In genomic region chr17:12094016-12094415, GRCm38 (mm10) we compare ENCODE assay signal across 23 mouse cellular contexts. TPM values are rescaled to one million over a fixed set of nuclear protein-coding genes. Genes with fewer than 3 reads are reported as not detected.
A peak's percentile ranks its signal among the peaks of the same experiment; 100 is the strongest.
DNase-seq lines count a peak whose midpoint lies in the region; ATAC-seq and TF ChIP-seq lines count a peak whose summit lies in the region.
"Had no signal": no experiment of that assay in that cellular context is flagged by ENCODE, and none has a peak within 500 bp of the region (broad histone marks: within the 10 kb centered on the region; RNA-seq: fewer than 3 reads in every experiment).

No protein-coding gene starts in this region.

- TF ChIP-seq POLR2A in embryonic fibroblast, embryonic 13.5 days (IDR thresholded peaks at IDR 0.05; ENCODE audit: low read depth, low read length), result no peak

- 100% methylated on average over 1 of the region's 1 CpGs for WGBS in lung, postnatal 0 days
- WGBS in forebrain, embryonic 11.5 days, result 96% methylated on average over 1 of the region's 1 CpGs

- no peak for ATAC-seq in lung, postnatal 0 days
- no peak; the same call in 1 of the 2 replicates for ATAC-seq in granulocyte monocyte progenitor cell, adult 5-6 weeks (replicated peaks; ENCODE audit: poor library complexity, severe bottlenecking)
- ATAC-seq in forebrain, embryonic 11.5 days (replicated peaks; ENCODE audit: low FRiP score), result no peak
- ATAC-seq: CD4-positive, CD25-positive, alpha-beta regulatory T cell, adult 4 months; forebrain, embryonic 15.5 days; inflammation-experienced regulatory T-cells, adult 6 months; intestine, embryonic 16.5 days; Patski had no signal

- no peak for TF ChIP-seq EP300 in lung, postnatal 0 days (IDR thresholded peaks at IDR 0.05)

- no peaks in the 10 kb centered on the region for H3K36me3 ChIP-seq in lung, postnatal 0 days (ENCODE audit: insufficient read depth, low read length)
- no peaks in the 10 kb centered on the region for H3K36me3 ChIP-seq in splenic B cell, adult 2 months (ENCODE audit: control insufficient read depth, insufficient read depth, low read length, poor library complexity, severe bottlenecking)
- H3K36me3 ChIP-seq in forebrain, embryonic 11.5 days (ENCODE audit: control insufficient read depth, insufficient read depth, low read length), result no peaks in the 10 kb centered on the region
- H3K36me3 ChIP-seq: forebrain, embryonic 12.5 days; forebrain, embryonic 15.5 days; heart, embryonic 10.5 days; heart, embryonic 13.5 days had no signal

- no peaks in the 10 kb centered on the region for H3K27me3 ChIP-seq in lung, postnatal 0 days (replicated peaks; ENCODE audit: insufficient read depth, low read length)
- no peaks in the 10 kb centered on the region for H3K27me3 ChIP-seq in splenic B cell, adult 2 months (ENCODE audit: control insufficient read depth, insufficient read depth, low read length, poor library complexity, severe bottlenecking)
- H3K27me3 ChIP-seq in forebrain, embryonic 11.5 days (ENCODE audit: control insufficient read depth, insufficient read depth, low read length), result no peaks in the 10 kb centered on the region
- H3K27me3 ChIP-seq: forebrain, embryonic 12.5 days; forebrain, embryonic 15.5 days; Patski had no signal

- H3K9ac ChIP-seq in lung, postnatal 0 days (replicated peaks; ENCODE audit: low read depth), result no peak overlapping the region
- no peak overlapping the region for H3K9ac ChIP-seq in forebrain, embryonic 11.5 days (ENCODE audit: low read length)
- H3K9ac ChIP-seq: forebrain, embryonic 12.5 days; forebrain, embryonic 15.5 days; heart, embryonic 13.5 days; hindbrain, embryonic 14.5 days had no signal

- no peaks in the 10 kb centered on the region for H3K9me3 ChIP-seq in lung, postnatal 0 days (ENCODE audit: low read length)
- H3K9me3 ChIP-seq in forebrain, embryonic 11.5 days (ENCODE audit: control insufficient read depth, low read length), result no peaks in the 10 kb centered on the region
- H3K9me3 ChIP-seq: forebrain, embryonic 12.5 days; forebrain, embryonic 15.5 days; heart, embryonic 10.5 days; heart, embryonic 13.5 days had no signal

- TF ChIP-seq CTCF in lung, postnatal 0 days (IDR thresholded peaks at IDR 0.05), result no peak
- TF ChIP-seq CTCF in embryonic fibroblast, embryonic 13.5 days (IDR thresholded peaks at IDR 0.05; ENCODE audit: borderline replicate concordance, insufficient read depth, low read length), result no peak

- H3K4me2 ChIP-seq in lung, postnatal 0 days (replicated peaks; ENCODE audit: low read depth, low read length), result no peak overlapping the region
- H3K4me2 ChIP-seq in forebrain, embryonic 11.5 days (ENCODE audit: low read depth, low read length, severe bottlenecking), result no peak overlapping the region
- H3K4me2 ChIP-seq: forebrain, embryonic 12.5 days; forebrain, embryonic 15.5 days; heart, embryonic 13.5 days; hindbrain, embryonic 14.5 days had no signal

- no peak overlapping the region for H3K4me3 ChIP-seq in lung, postnatal 0 days (ENCODE audit: low read depth, low read length)
- H3K4me3 ChIP-seq in embryonic fibroblast, embryonic 13.5 days (ENCODE audit: insufficient read depth, low read length), result no peak overlapping the region
- no peak overlapping the region for H3K4me3 ChIP-seq in forebrain, embryonic 11.5 days (ENCODE audit: low read depth, low read length)
- H3K4me3 ChIP-seq: forebrain, embryonic 12.5 days; forebrain, embryonic 15.5 days; heart, embryonic 10.5 days; heart, embryonic 13.5 days had no signal

- peak overlapping the region; percentile 71 for H3K27ac ChIP-seq in lung, postnatal 0 days (ENCODE audit: low read length)
- 0 out of 2 replicates have a peak overlapping the region, but pooled peaks have one; percentile 82 for H3K27ac ChIP-seq in embryonic fibroblast, embryonic 13.5 days (ENCODE audit: insufficient read depth, low read length)
- no peak overlapping the region for H3K27ac ChIP-seq in forebrain, embryonic 11.5 days (ENCODE audit: low read depth, low read length)
- H3K27ac ChIP-seq: forebrain, embryonic 12.5 days; forebrain, embryonic 15.5 days; heart, embryonic 10.5 days; heart, embryonic 13.5 days; hindbrain, embryonic 14.5 days had no signal

- no peaks in the 10 kb centered on the region for H3K4me1 ChIP-seq in lung, postnatal 0 days (ENCODE audit: insufficient read depth, low read depth, low read length)
- H3K4me1 ChIP-seq in embryonic fibroblast, embryonic 13.5 days (ENCODE audit: control insufficient read depth, insufficient read depth, low read length), result peaks cover 5% of the 10 kb centered on the region; the same call in 1 of the 2 replicates
- no peaks in the 10 kb centered on the region for H3K4me1 ChIP-seq in forebrain, embryonic 11.5 days (replicated peaks; ENCODE audit: control insufficient read depth, insufficient read depth, low read length)
- H3K4me1 ChIP-seq: heart, embryonic 10.5 days; heart, embryonic 13.5 days had no signal

- DNase-seq in lung, postnatal 0 days (ENCODE audit: low spot score), result no peak
- no peak for DNase-seq in lung, postnatal 4 days
- peak; percentile 11 for DNase-seq in splenic B cell, adult 2 months (ENCODE audit: low read depth, low spot score)
- DNase-seq in forebrain, embryonic 11.5 days (ENCODE audit: low spot score), result no peak
- DNase-seq: adrenal gland, postnatal 36 days; cerebellum, adult 18-20 months; cerebellum, adult 9-10 months; cerebellum, postnatal 14 days; gastrocnemius, postnatal 10 days; heart, adult 18-20 months; heart, postnatal 14 days; heart, postnatal 4 days had no signal

RNA-seq across cellular contexts. Expression of gene Agpat4, which starts 24.5 kb away (rescaled TPM):
- 58.2 and 66.2 TPM in 2 replicates for polyA plus RNA-seq in lung, postnatal 0 days (2015; fragmentation: Nextera tagmentation; extraction: Ambion mirVana)
- polyA plus RNA-seq in embryonic fibroblast, embryonic 13.5 days (2011; ENCODE audit: insufficient read length, low read depth, missing spikeins), result 34.4 and 37.0 TPM in 2 replicates
- 1.5 and 4.9 TPM in 2 replicates for total RNA-seq in granulocyte monocyte progenitor cell, adult 5-6 weeks (2014; fragmentation: Nextera tagmentation)
- total RNA-seq in granulocyte monocyte progenitor cell, adult 5-6 weeks (2017), result 0.46 and 1.0 TPM in 2 replicates
- 31.1 and 35.6 TPM in 2 replicates for polyA plus RNA-seq in forebrain, embryonic 11.5 days (2014; fragmentation: Nextera tagmentation; extraction: Ambion mirVana)
